ENCODE assay signal across 11 mouse cellular contexts in genomic region chr11:4989187-4989586, GRCm38 (mm10). TPM values are rescaled to one million over a fixed set of nuclear protein-coding genes. Genes with fewer than 3 reads are reported as not detected.
DNase-seq lines count a peak whose midpoint lies in the region; ATAC-seq and TF ChIP-seq lines count a peak whose summit lies in the region.
"Had no signal": no experiment of that assay in that cellular context is flagged by ENCODE, and none has a peak within 500 bp of the region (broad histone marks: within the 10 kb centered on the region; RNA-seq: fewer than 3 reads in every experiment).

No protein-coding gene starts in this region.

- DNase-seq in kidney, postnatal 25 days: peak; percentile 51 to 62
- peak; percentile 81 for DNase-seq in MEL (ENCODE audit: low read depth, low spot score)
- DNase-seq in liver, embryonic 14.5 days (ENCODE audit: low read depth in 3 of 3, low spot score in 3 of 3): no peak
- DNase-seq in thymus, postnatal 0 days (ENCODE audit: low spot score): peak; percentile 65
- DNase-seq in left cerebral cortex, adult 8-10 months (ENCODE audit: low spot score in 2 of 2): no peak
- no peak for DNase-seq in cerebellum, adult 9-10 months
- no peak for DNase-seq in left cerebral cortex, adult 2 months (ENCODE audit: extremely low spot score in 1 of 2, low spot score in 2 of 2)

- no peak for ATAC-seq in kidney, embryonic 15.5 days (replicated peaks; ENCODE audit: low FRiP score)
- ATAC-seq in liver, embryonic 14.5 days (ENCODE audit: insufficient read depth): no peak
- ATAC-seq: forebrain, embryonic 16.5 days had no signal

- no peak for TF ChIP-seq CTCF in MEL (IDR thresholded peaks at IDR 0.05 in 2 of 3, conservative IDR thresholded peaks at IDR 0.05 in 1 of 3; ENCODE audit: control insufficient read depth in 1 of 3, insufficient read depth in 1 of 3, low read depth in 2 of 3, low read length in 3 of 3, poor library complexity in 1 of 3, severe bottlenecking in 1 of 3)
- no peak for TF ChIP-seq CTCF in liver, embryonic 14.5 days (IDR thresholded peaks at IDR 0.05; ENCODE audit: low read depth)
- TF ChIP-seq CTCF in left cerebral cortex, adult 2 months (IDR thresholded peaks at IDR 0.05): no peak

- H3K4me2 ChIP-seq in kidney, embryonic 15.5 days: no peak overlapping the region
- peak overlapping the region; percentile 89 for H3K4me2 ChIP-seq in liver, embryonic 14.5 days (ENCODE audit: low read depth)
- H3K4me2 ChIP-seq: limb, embryonic 15.5 days had no signal

- TF ChIP-seq POLR2A in MEL (IDR thresholded peaks at IDR 0.05; ENCODE audit: control insufficient read depth in 1 of 2, insufficient read depth in 1 of 2, low read depth in 1 of 2, low read length in 2 of 2, poor library complexity in 1 of 2): no peak

- intact Hi-C loops in left cerebral cortex, adult 2 months (cut with DNase I): no loop called here

- peaks cover 20% of the 10 kb centered on the region for H3K79me2 ChIP-seq in MEL (ENCODE audit: control insufficient read depth, insufficient read depth, low read length, poor library complexity)

- no peaks in the 10 kb centered on the region for H3K27me3 ChIP-seq in kidney, embryonic 15.5 days
- H3K27me3 ChIP-seq in MEL (ENCODE audit: control insufficient read depth in 1 of 2, insufficient read depth in 2 of 2, low read length in 2 of 2): no peaks in the 10 kb centered on the region
- H3K27me3 ChIP-seq in liver, embryonic 14.5 days (ENCODE audit: control insufficient read depth, insufficient read depth, low read length): no peaks in the 10 kb centered on the region

- H3K36me3 ChIP-seq in kidney, embryonic 15.5 days: 0 out of 2 replicates have a peak, but pooled peaks cover 7% of the 10 kb centered on the region
- H3K36me3 ChIP-seq in MEL (ENCODE audit: control insufficient read depth in 1 of 2, insufficient read depth in 2 of 2, low read length in 2 of 2): peaks cover 0 to 36% of the 10 kb centered on the region in 2 experiments; a peak in 2 of 4 replicates
- H3K36me3 ChIP-seq in liver, embryonic 14.5 days (replicated peaks; ENCODE audit: control insufficient read depth, insufficient read depth, low read depth): peaks cover 9% of the 10 kb centered on the region

- H3K9ac ChIP-seq in kidney, embryonic 15.5 days: no peak overlapping the region
- H3K9ac ChIP-seq in MEL (ENCODE audit: control insufficient read depth, low read depth, low read length, poor library complexity, severe bottlenecking): no peak overlapping the region
- no peak overlapping the region; the same call in 1 of the 2 replicates for H3K9ac ChIP-seq in liver, embryonic 14.5 days (replicated peaks)
- H3K9ac ChIP-seq: limb, embryonic 15.5 days had no signal

- H3K27ac ChIP-seq in kidney, embryonic 15.5 days: no peak overlapping the region
- H3K27ac ChIP-seq in MEL (ENCODE audit: control insufficient read depth, low read depth, low read length): peak overlapping the region; percentile 2; the same call in 1 of the 2 replicates
- H3K27ac ChIP-seq in liver, embryonic 14.5 days: peak overlapping the region; percentile 9; the same call in 1 of the 2 replicates
- no peak overlapping the region; the same call in 1 of the 2 replicates for H3K27ac ChIP-seq in left cerebral cortex, adult 2 months
- H3K27ac ChIP-seq: heart, embryonic 10.5 days; limb, embryonic 15.5 days had no signal

- no peaks in the 10 kb centered on the region for H3K9me3 ChIP-seq in kidney, embryonic 15.5 days (replicated peaks)
- no peaks in the 10 kb centered on the region for H3K9me3 ChIP-seq in MEL (replicated peaks; ENCODE audit: insufficient read depth, low read length)
- H3K9me3 ChIP-seq in liver, embryonic 14.5 days (ENCODE audit: control insufficient read depth, low read length): no peaks in the 10 kb centered on the region
- H3K9me3 ChIP-seq: heart, embryonic 10.5 days; limb, embryonic 15.5 days had no signal

- TF ChIP-seq EP300 in MEL (IDR thresholded peaks at IDR 0.05; ENCODE audit: low read depth in 1 of 2, low read length in 2 of 2): peak in 1 of 2 experiments; percentile 29; a peak in 1 of 4 replicates
- TF ChIP-seq EP300 in liver, embryonic 14.5 days (IDR thresholded peaks at IDR 0.05; ENCODE audit: low read depth): no peak

- H3K4me3 ChIP-seq in kidney, embryonic 15.5 days (replicated peaks): no peak overlapping the region
- H3K4me3 ChIP-seq in MEL (ENCODE audit: control insufficient read depth in 1 of 2, insufficient read depth in 1 of 2, low read depth in 2 of 2, low read length in 2 of 2): no peak overlapping the region
- no peak overlapping the region for H3K4me3 ChIP-seq in liver, embryonic 14.5 days (ENCODE audit: insufficient read depth in 1 of 2, low read depth in 2 of 2, low read length in 2 of 2)
- H3K4me3 ChIP-seq in left cerebral cortex, adult 2 months: no peak overlapping the region
- H3K4me3 ChIP-seq: heart, embryonic 10.5 days; limb, embryonic 15.5 days had no signal

- H3K4me1 ChIP-seq in kidney, embryonic 15.5 days: peaks cover 17% of the 10 kb centered on the region
- H3K4me1 ChIP-seq in MEL (ENCODE audit: control insufficient read depth in 1 of 2, insufficient read depth in 2 of 2, low read length in 2 of 2): peaks cover 19 to 37% of the 10 kb centered on the region in 2 experiments
- peaks cover 19 to 42% of the 10 kb centered on the region in 2 experiments for H3K4me1 ChIP-seq in liver, embryonic 14.5 days (replicated peaks; ENCODE audit: control insufficient read depth in 2 of 2, insufficient read depth in 2 of 2, low read length in 1 of 2)

- TF ChIP-seq RAD21 in MEL (IDR thresholded peaks at IDR 0.05; ENCODE audit: low read depth, low read length): no peak

- 68% methylated on average over 3 of the region's 3 CpGs for WGBS in kidney, embryonic 15.5 days
- 28% methylated on average over 3 of the region's 3 CpGs for WGBS in liver, embryonic 14.5 days (ENCODE audit: insufficient replicate concordance)

TF ChIP-seq in MEL, 35 proteins besides CTCF, POLR2A, EP300 and RAD21 (continues in another document):
- TF ChIP-seq MYC (IDR thresholded peaks at IDR 0.05; ENCODE audit: low read depth, low read length) (no peak), SIN3A (IDR thresholded peaks at IDR 0.05; ENCODE audit: low read length) (peak; percentile 39; the same call in 1 of the 2 replicates), MAZ (IDR thresholded peaks at IDR 0.05; ENCODE audit: low read depth, low read length) (no peak), TAL1 (IDR thresholded peaks at IDR 0.05; ENCODE audit: low read length) (no peak), GABPA (IDR thresholded peaks at IDR 0.05; ENCODE audit: low read depth, low read length) (no peak), MAFK (IDR thresholded peaks at IDR 0.05; ENCODE audit: borderline replicate concordance, low read depth, low read length) (no peak), E2F4 (IDR thresholded peaks at IDR 0.05; ENCODE audit: borderline replicate concordance, low read depth, low read length) (no peak), CHD2 (IDR thresholded peaks at IDR 0.05; ENCODE audit: low read length) (no peak), ELF1 (IDR thresholded peaks at IDR 0.05; ENCODE audit: low read depth, low read length) (no peak), USF1 (IDR thresholded peaks at IDR 0.05; ENCODE audit: low read depth, low read length) (no peak), HCFC1 (IDR thresholded peaks at IDR 0.05; ENCODE audit: low read depth, low read length) (no peak), NRF1 (IDR thresholded peaks at IDR 0.05; ENCODE audit: insufficient read depth, low read depth, low read length, poor library complexity, severe bottlenecking) (no peak), CHD1 (IDR thresholded peaks at IDR 0.05; ENCODE audit: low read depth, low read length) (no peak), POLR2AphosphoS2 (IDR thresholded peaks at IDR 0.05; ENCODE audit: low read length) (no peak), POLR2AphosphoS5 (IDR thresholded peaks at IDR 0.05; ENCODE audit: borderline replicate concordance, low read depth, low read length) (no peak), UBTF (IDR thresholded peaks at IDR 0.05; ENCODE audit: borderline replicate concordance, insufficient read depth, low read depth, low read length) (no peak), USF2 (IDR thresholded peaks at IDR 0.05; ENCODE audit: borderline replicate concordance in 1 of 2, insufficient read depth in 1 of 2, low read depth in 1 of 2, low read length in 2 of 2) (no peak), TBP (IDR thresholded peaks at IDR 0.05; ENCODE audit: low read depth, low read length) (no peak), MXI1 (IDR thresholded peaks at IDR 0.05; ENCODE audit: low read depth, low read length) (peak; percentile 67), KAT2A (conservative IDR thresholded peaks at IDR 0.05; ENCODE audit: low read depth, low read length) (no peak), ZNF384 (IDR thresholded peaks at IDR 0.05; ENCODE audit: low read depth, low read length) (no peak), NELFE (IDR thresholded peaks at IDR 0.05; ENCODE audit: low read depth, low read length) (no peak), ZMIZ1 (IDR thresholded peaks at IDR 0.05; ENCODE audit: low read depth, low read length) (no peak)

RNA-seq across cellular contexts. Expression of gene Ap1b1, which starts 2.6 kb away (rescaled TPM):
- 59.8 and 65.3 TPM in 2 replicates for polyA plus RNA-seq in kidney, embryonic 15.5 days (2015; fragmentation: Nextera tagmentation; extraction: Ambion mirVana)
- total RNA-seq in MEL (2012; rRNA removed): 55.1 and 60.1 TPM in 2 replicates
- polyA plus RNA-seq in MEL (2012; ENCODE audit: insufficient read depth in 1 of 2, insufficient read length in 2 of 2, low read depth in 1 of 2, low replicate concordance in 2 of 2, missing spikeins in 1 of 2): 10 to 100 TPM in 1 of 2 experiments, not detected in 1; 79.3 TPM
- 54.1 and 58.8 TPM in 2 replicates for polyA plus RNA-seq in liver, embryonic 14.5 days (2012; rRNA removed)
- 64.1 and 77.8 TPM in 2 replicates for polyA plus RNA-seq in liver, embryonic 14.5 days (2014; fragmentation: Nextera tagmentation; extraction: Ambion mirVana)
- 56.7 and 59.0 TPM in 2 replicates for polyA plus RNA-seq in thymus, postnatal 0 days (2015; fragmentation: Nextera tagmentation; extraction: Ambion mirVana)
- 100 to 1,000 TPM; 152 to 184 (median 173) TPM for total RNA-seq in left cerebral cortex, adult 8-10 months (2022)
- total RNA-seq in left cerebral cortex, adult 2 months (2021): 100 to 1,000 TPM; 156 to 177 TPM

RNA-seq across cellular contexts. Expression of gene Nefh, which starts 41.3 kb away (rescaled TPM):
- 0.31 and 0.57 TPM in 2 replicates for polyA plus RNA-seq in kidney, embryonic 15.5 days (2015; fragmentation: Nextera tagmentation; extraction: Ambion mirVana)
- total RNA-seq in MEL (2012; rRNA removed): not detected in 2 replicates
- polyA plus RNA-seq in MEL (2012; ENCODE audit: insufficient read depth in 1 of 2, insufficient read length in 2 of 2, low read depth in 1 of 2, low replicate concordance in 2 of 2, missing spikeins in 1 of 2): under 1 TPM in 1 of 2 experiments, not detected in 1; 0.03 TPM
- 0.08 and 0.16 TPM in 2 replicates for polyA plus RNA-seq in liver, embryonic 14.5 days (2012; rRNA removed)
- polyA plus RNA-seq in liver, embryonic 14.5 days (2014; fragmentation: Nextera tagmentation; extraction: Ambion mirVana): 0.22 and 0.29 TPM in 2 replicates
- polyA plus RNA-seq in thymus, postnatal 0 days (2015; fragmentation: Nextera tagmentation; extraction: Ambion mirVana): 3.1 and 3.9 TPM in 2 replicates
- 10 to 100 TPM; 44.7 to 52.3 (median 48.7) TPM for total RNA-seq in left cerebral cortex, adult 8-10 months (2022)
- 10 to 100 TPM; 47.9 to 54.5 TPM for total RNA-seq in left cerebral cortex, adult 2 months (2021)

Comparison
In these comparisons a context has a peak if more than half of its experiments do, and no peak if none do; other contexts are left out.
1. DNase-seq: peak in kidney, postnatal 25 days (2 of 2), MEL (single experiment) and thymus, postnatal 0 days (single experiment); none in liver, embryonic 14.5 days (0 of 3), left cerebral cortex, adult 8-10 months (0 of 2), cerebellum, adult 9-10 months (single experiment) and left cerebral cortex, adult 2 months (0 of 2).
2. H3K27ac ChIP-seq: peak in MEL (single experiment) and liver, embryonic 14.5 days (single experiment); none in kidney, embryonic 15.5 days (single experiment) and left cerebral cortex, adult 2 months (single experiment).